Mouse (Mus musculus) heart, postnatal 0 days (tissue): ENCODE results near the gene Sspo. TPM values are rescaled to one million over a fixed set of nuclear protein-coding genes. Genes with fewer than 3 reads are reported as not detected.
"Not testable (repeated sequence)": the region's sequence is repeated elsewhere in the genome, so short reads cannot be mapped to it uniquely, and the experiment has no call there.

Experiments
- ATAC-seq: fragments of 200-750 bp; cut with Nextera tagmentation; 2 replicates; pipeline ENCODE4 v1.8.0; 2017; ENCODE audit warnings: low read depth, moderate number of reproducible peaks, moderate library complexity; ENCODE audit not compliant: insufficient read depth
- DNase-seq: peaks from one replicate; pipeline ENCODE4 v3.0.0-alpha.2; 2016; ENCODE audit warnings: low spot score
- H3K27ac ChIP-seq: fragments of 300-500 bp; sonication (generic); 2 replicates; pipeline ENCODE4 v1.5.1; 2014; ENCODE audit warnings: low read depth, mild to moderate bottlenecking
- H3K27me3 ChIP-seq: fragments of 300-500 bp; sonication (generic); 2 replicates; pipeline ENCODE4 v1.6.1; 2014; ENCODE audit warnings: low read length, mixed read lengths; ENCODE audit not compliant: control insufficient read depth, insufficient read depth
- H3K36me3 ChIP-seq: fragments of 300-500 bp; sonication (generic); replicated peaks from 2 replicates; pipeline ENCODE4 v1.6.1; 2014; ENCODE audit warnings: low read length, mixed read lengths; ENCODE audit not compliant: control insufficient read depth, insufficient read depth
- H3K4me1 ChIP-seq: fragments of 300-500 bp; sonication (generic); 2 replicates; pipeline ENCODE4 v1.6.1; 2014; ENCODE audit warnings: antibody characterized with exemption; ENCODE audit not compliant: control insufficient read depth, insufficient read depth
- H3K4me2 ChIP-seq: fragments of 300-500 bp; sonication (generic); 2 replicates; pipeline ENCODE4 v1.6.1; 2014; ENCODE audit warnings: low read depth, mild to moderate bottlenecking, low read length, moderate library complexity
- H3K4me3 ChIP-seq: fragments of 300-500 bp; sonication (generic); 2 replicates; pipeline ENCODE4 v1.5.1; 2014; ENCODE audit warnings: low read depth, low read length
- H3K9ac ChIP-seq: fragments of 300-500 bp; sonication (generic); replicated peaks from 2 replicates; pipeline ENCODE4 v1.6.1; 2014; ENCODE audit warnings: low read depth, low read length, mixed read lengths
- H3K9me3 ChIP-seq: fragments of 300-500 bp; sonication (generic); replicated peaks from 2 replicates; pipeline ENCODE4 v1.6.1; 2016; ENCODE audit warnings: low read length; ENCODE audit not compliant: control insufficient read depth
- CTCF ChIP-seq: IDR thresholded peaks from 2 replicates; pipeline ENCODE4 v1.5.1; 2016; ENCODE audit warnings: antibody characterized with exemption, control low read depth, low read depth
- EP300 ChIP-seq: IDR thresholded peaks from 2 replicates; pipeline ENCODE4 v1.6.1; 2016; ENCODE audit warnings: antibody characterized with exemption, low read depth
- WGBS: fragments of 180-500 bp; shearing (Covaris S2); extraction: QIAGEN DNeasy Blood & Tissue Kit; methylation state at CpG from one replicate; pipeline ENCODE4 v1.1.7; 2014; 5-methylcytosine and 5-hydroxymethylcytosine counted together
- polyA plus RNA-seq: library from polyadenylated mRNA; unstranded; fragments of >200 nt; fragmentation: Nextera tagmentation; extraction: Ambion mirVana; gene quantifications from 2 replicates; pipeline ENCODE4 v1.2.1, GENCODE M21; 2015
- total RNA-seq: library from RNA; depleted of rRNA; stranded (reverse); fragments of >200 nt; gene quantifications from 2 replicates; pipeline ENCODE4 v1.2.3, GENCODE M21; 2014; ENCODE audit warnings: low replicate concordance

The Sspo gene
- total and polyA plus RNA-seq, 2 experiments from 2014 or later = 0.15 to 3.4 TPM

DNA sequence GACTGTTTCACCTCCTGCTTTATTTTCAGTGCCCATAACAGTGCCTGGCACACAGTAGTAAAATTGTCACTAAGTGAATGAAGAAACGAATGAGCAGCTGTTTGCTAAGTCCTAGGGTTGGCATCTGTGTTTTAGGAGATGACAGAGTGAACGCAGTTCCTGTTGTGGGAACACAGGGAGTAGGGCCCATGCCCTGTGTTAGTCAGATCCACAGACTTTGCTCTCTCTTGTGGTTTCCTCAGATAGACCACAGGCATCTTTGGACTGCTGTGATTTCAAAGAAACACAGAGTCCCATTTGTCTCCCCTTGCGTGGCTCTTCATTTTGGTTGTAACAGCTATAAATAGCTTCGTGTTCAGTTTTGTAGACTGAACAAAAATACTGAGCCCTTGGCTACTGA is 62.4 kb downstream of the Sspo start:
- ATAC-seq (no peak), DNase-seq (no peak)
- Histone ChIP-seq H3K27ac (no peak overlapping the region), H3K9ac (no peak overlapping the region), H3K4me2 (no peak overlapping the region), H3K9me3 (no peaks in the 10 kb centered on the region), H3K36me3 (peaks cover 15% of the 10 kb centered on the region), H3K27me3 (no peaks in the 10 kb centered on the region), H3K4me3 (no peak overlapping the region), H3K4me1 (no peaks in the 10 kb centered on the region)
- TF ChIP-seq CTCF = no peak
- TF ChIP-seq EP300 = no peak
- WGBS = 68% methylated on average over 4 of the region's 4 CpGs

DNA sequence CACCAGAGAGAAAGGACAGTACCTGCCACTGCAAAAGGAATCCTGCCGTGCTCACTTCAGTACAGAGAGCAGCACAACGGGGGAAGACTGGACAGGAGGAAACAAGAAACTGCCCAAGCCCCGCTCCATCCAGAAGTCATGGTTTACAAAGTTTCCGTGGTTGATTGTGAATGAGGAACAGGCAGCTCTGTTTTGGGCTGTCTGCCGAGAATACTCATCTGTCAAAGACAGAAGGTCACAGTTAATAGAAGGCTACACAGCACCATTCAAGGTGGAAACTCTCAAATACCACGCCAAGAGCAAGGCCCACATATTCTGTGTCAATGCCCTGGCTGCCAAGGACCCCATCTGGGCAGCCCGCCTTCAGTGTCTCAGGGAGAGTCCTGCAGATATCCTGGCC is 63.8 kb downstream of the Sspo start:
- Histone ChIP-seq H3K9ac (no peak overlapping the region), H3K9me3 (peaks cover 3% of the 10 kb centered on the region; the same call in 1 of the 2 replicates), H3K27me3 (no peaks in the 10 kb centered on the region), H3K4me2 (no peak overlapping the region), H3K36me3 (peaks cover 22% of the 10 kb centered on the region), H3K4me1 (no peaks in the 10 kb centered on the region), H3K4me3 (no peak overlapping the region), H3K27ac (no peak overlapping the region)
- DNase-seq (no peak), ATAC-seq (no peak)
- no peak for TF ChIP-seq EP300
- TF ChIP-seq CTCF = no peak
- WGBS = 82% methylated on average over 7 of the region's 7 CpGs

DNA sequence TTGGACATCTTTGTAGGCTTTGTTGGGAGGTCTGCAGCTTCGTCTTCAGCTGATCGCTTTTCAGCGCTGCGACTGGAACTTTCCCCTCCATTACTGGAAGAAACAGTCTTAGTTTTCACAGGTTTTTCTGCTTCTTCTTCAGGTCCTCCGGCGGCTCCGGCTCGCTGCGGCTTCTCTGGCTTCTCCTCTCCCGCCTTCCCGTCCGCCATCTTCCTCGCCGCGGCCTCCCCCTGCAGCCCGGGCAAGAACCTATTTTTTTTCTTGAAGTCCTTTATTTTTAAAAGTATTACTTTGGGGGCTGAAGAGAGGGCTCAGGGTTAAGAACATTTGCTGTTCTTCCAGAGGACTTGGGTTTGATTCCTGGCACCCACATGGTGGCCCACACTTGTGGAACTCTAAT is 76.9 kb downstream of the Sspo start:
- not testable (repeated sequence) for H3K9me3 ChIP-seq, H3K4me2 ChIP-seq, DNase-seq, H3K4me1 ChIP-seq, H3K9ac ChIP-seq, H3K27me3 ChIP-seq, H3K4me3 ChIP-seq, H3K27ac ChIP-seq, ATAC-seq, H3K36me3 ChIP-seq
- 98% methylated on average over 12 of the region's 16 CpGs for WGBS

GRCm38 (mm10) chr6:48527901-48528300 is 79.9 kb downstream of the Sspo start:
- Histone ChIP-seq H3K4me2 (no peak overlapping the region), H3K27ac (no peak overlapping the region), H3K9me3 (no peaks in the 10 kb centered on the region), H3K9ac (no peak overlapping the region), H3K36me3 (0 out of 2 replicates have a peak, but pooled peaks cover 9% of the 10 kb centered on the region), H3K27me3 (no peaks in the 10 kb centered on the region), H3K4me1 (no peaks in the 10 kb centered on the region), H3K4me3 (no peak overlapping the region)
- WGBS = 73% methylated on average over 9 of the region's 9 CpGs
- TF ChIP-seq EP300 (no peak), CTCF (no peak)
- DNase-seq (no peak), ATAC-seq (no peak)

DNA sequence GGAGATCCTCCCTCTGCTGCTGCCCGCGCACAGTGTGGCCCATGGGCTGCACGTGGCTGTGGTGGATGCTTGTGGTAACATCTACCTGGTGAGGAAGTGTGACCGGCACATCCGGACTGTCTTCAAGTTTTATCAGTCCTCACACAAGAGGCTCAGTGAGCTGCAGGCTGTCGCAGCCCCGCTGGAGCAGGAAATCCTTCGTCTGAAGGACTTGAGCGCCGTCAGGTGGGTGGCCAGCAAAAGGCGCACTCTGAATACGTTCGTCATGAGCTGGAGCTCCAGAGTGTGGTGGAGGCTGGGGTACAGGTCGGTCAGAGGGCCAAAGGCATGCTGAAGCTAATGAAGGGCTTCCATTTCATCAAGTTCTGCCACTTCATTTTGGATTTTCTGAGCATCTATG is 81.2 kb downstream of the Sspo start:
- Histone ChIP-seq H3K27ac (no peak overlapping the region), H3K4me2 (no peak overlapping the region), H3K27me3 (no peaks in the 10 kb centered on the region), H3K9me3 (no peaks in the 10 kb centered on the region), H3K9ac (no peak overlapping the region), H3K4me1 (no peaks in the 10 kb centered on the region), H3K4me3 (no peak overlapping the region), H3K36me3 (0 out of 2 replicates have a peak, but pooled peaks cover 9% of the 10 kb centered on the region)
- TF ChIP-seq EP300 = no peak
- TF ChIP-seq CTCF = peak; percentile 26; the same call in 1 of the 2 replicates
- 66% methylated on average over 14 of the region's 14 CpGs for WGBS
- no peak for ATAC-seq
- no peak for DNase-seq

DNA sequence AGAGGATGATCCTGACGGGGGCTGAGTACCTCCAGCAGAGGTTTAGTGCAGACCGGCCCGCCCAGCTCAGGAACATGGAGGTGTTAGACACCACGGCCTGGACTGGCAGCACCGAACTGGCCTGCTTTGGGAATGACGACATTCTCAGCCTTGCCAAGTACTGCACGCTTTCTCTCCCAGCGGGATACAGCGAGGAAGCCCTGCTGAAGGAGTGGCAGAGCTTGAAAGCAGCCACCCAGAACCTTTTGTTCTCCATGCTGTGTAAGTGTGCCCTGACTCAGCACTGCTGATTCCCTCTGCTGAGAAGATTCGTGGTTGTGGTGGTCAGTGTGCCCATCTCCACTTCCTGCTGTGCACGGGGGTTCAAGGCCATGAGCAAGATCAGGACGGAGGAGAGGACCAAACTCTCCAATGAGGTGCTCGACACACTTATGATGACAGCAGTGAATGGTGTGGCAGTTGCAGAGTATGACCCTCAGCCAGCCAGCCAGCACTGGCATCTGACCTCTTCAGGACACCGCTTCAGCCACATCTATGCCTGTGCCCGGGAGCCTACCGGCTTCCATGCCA is 81.9 kb downstream of the Sspo start:
- no peaks in the 10 kb centered on the region for H3K9me3 ChIP-seq
- no peak overlapping the region for H3K4me2 ChIP-seq
- ATAC-seq (peak; percentile 17; the same call in 1 of the 2 replicates), DNase-seq (no peak)
- H3K27ac ChIP-seq = no peak overlapping the region
- no peak overlapping the region for H3K9ac ChIP-seq
- WGBS = 77% methylated on average over 16 of the region's 16 CpGs
- H3K36me3 ChIP-seq = 0 out of 2 replicates have a peak, but pooled peaks cover 9% of the 10 kb centered on the region
- H3K4me1 ChIP-seq = no peaks in the 10 kb centered on the region
- H3K27me3 ChIP-seq = no peaks in the 10 kb centered on the region
- no peak overlapping the region for H3K4me3 ChIP-seq
- TF ChIP-seq CTCF = no peak
- no peak for TF ChIP-seq EP300
